Mouse (Mus musculus) MEL (cell line): ENCODE measurements around the gene Il1f5. TPM values are rescaled to one million over a fixed set of nuclear protein-coding genes. Genes with fewer than 3 reads are reported as not detected.

ENCODE experiments used
- DNase-seq: peaks from one replicate; pipeline ENCODE4 v3.0.0; 2011; ENCODE audit warnings: low read depth, low spot score
- H3K27ac ChIP-seq: 2 replicates; pipeline ENCODE4 v1.5.1; 2012; ENCODE audit warnings: low read depth, mild to moderate bottlenecking, control low read depth, low read length, moderate library complexity; ENCODE audit not compliant: control insufficient read depth
- H3K27me3 ChIP-seq, 2 experiments: fragments of 150-350 bp in 1 of 2; sonication (generic) in 1 of 2; 2 replicates each; pipeline ENCODE4 v1.6.1; 2012; ENCODE audit warnings: low read length in 2 of 2, mild to moderate bottlenecking in 2 of 2, improper control_type of control experiment in 1 of 2, moderate library complexity in 1 of 2; ENCODE audit not compliant: insufficient read depth in 2 of 2, control insufficient read depth in 1 of 2
- H3K36me3 ChIP-seq, 2 experiments: 2 replicates each; pipeline ENCODE4 v1.6.1; 2012 to 2014; ENCODE audit warnings: low read length in 2 of 2, improper control_type of control experiment in 1 of 2, inconsistent platforms in 1 of 2, mild to moderate bottlenecking in 1 of 2; ENCODE audit not compliant: insufficient read depth in 2 of 2, control insufficient read depth in 1 of 2
- H3K4me1 ChIP-seq, 2 experiments: fragments of 150-350 bp in 1 of 2; sonication (generic) in 1 of 2; 2 replicates each; pipeline ENCODE4 v1.6.1; 2012; ENCODE audit warnings: low read length in 2 of 2, improper control_type of control experiment in 1 of 2, mild to moderate bottlenecking in 1 of 2; ENCODE audit not compliant: insufficient read depth in 2 of 2, control insufficient read depth in 1 of 2
- H3K4me3 ChIP-seq, 2 experiments: fragments of 150-350 bp in 1 of 2; sonication (generic) in 1 of 2; 2 replicates each; pipeline ENCODE4 v1.5.1; 2012; ENCODE audit warnings: low read depth in 2 of 2, low read length in 2 of 2, mild to moderate bottlenecking in 2 of 2, moderate library complexity in 2 of 2, control low read depth in 1 of 2, improper control_type of control experiment in 1 of 2; ENCODE audit not compliant: control insufficient read depth in 1 of 2, insufficient read depth in 1 of 2
- H3K79me2 ChIP-seq: 2 replicates; pipeline ENCODE4 v1.6.1; 2012; ENCODE audit warnings: mild to moderate bottlenecking, low read length, moderate library complexity; ENCODE audit not compliant: control insufficient read depth, poor library complexity, insufficient read depth
- H3K9ac ChIP-seq: 2 replicates; pipeline ENCODE4 v1.6.1; 2012; ENCODE audit warnings: low read depth, mild to moderate bottlenecking, control low read depth, low read length, moderate library complexity; ENCODE audit not compliant: control insufficient read depth, poor library complexity, severe bottlenecking
- H3K9me3 ChIP-seq: fragments of 150-350 bp; sonication (generic); replicated peaks from 2 replicates; pipeline ENCODE4 v1.6.1; 2012; ENCODE audit warnings: mild to moderate bottlenecking, low read length, improper control_type of control experiment, moderate library complexity; ENCODE audit not compliant: insufficient read depth
- CTCF ChIP-seq, 3 experiments: IDR thresholded peaks in 2 of 3; conservative IDR thresholded peaks in 1 of 3; 2 replicates each; pipeline ENCODE4 v1.5.1; 2011 to 2012; ENCODE audit warnings: low read length in 3 of 3, low read depth in 2 of 3, mild to moderate bottlenecking in 2 of 3, improper control_type of control experiment in 1 of 3, inconsistent platforms in 1 of 3, mixed read lengths in 1 of 3, moderate library complexity in 1 of 3; ENCODE audit not compliant: control insufficient read depth in 1 of 3, insufficient read depth in 1 of 3, poor library complexity in 1 of 3, severe bottlenecking in 1 of 3
- JUND ChIP-seq: IDR thresholded peaks from 2 replicates; pipeline ENCODE4 v1.6.1; 2011; ENCODE audit warnings: low read depth, mild to moderate bottlenecking, improper control_type of control experiment, low read length
- MAZ ChIP-seq: IDR thresholded peaks from 2 replicates; pipeline ENCODE4 v1.6.1; 2012; ENCODE audit warnings: low read depth, mild to moderate bottlenecking, inconsistent platforms, low read length, improper control_type of control experiment
- MYC ChIP-seq: IDR thresholded peaks from 2 replicates; pipeline ENCODE4 v1.6.1; 2011; ENCODE audit warnings: low read depth, mild to moderate bottlenecking, low read length, improper control_type of control experiment, moderate library complexity
- RCOR1 ChIP-seq: IDR thresholded peaks from 2 replicates; pipeline ENCODE4 v1.6.1; 2012; ENCODE audit warnings: low read depth, mild to moderate bottlenecking, inconsistent platforms, low read length, improper control_type of control experiment
- TAL1 ChIP-seq: IDR thresholded peaks from 2 replicates; pipeline ENCODE4 v1.6.1; 2012; ENCODE audit warnings: mild to moderate bottlenecking, inconsistent platforms, low read length, moderate library complexity, mixed read lengths
- TCF12 ChIP-seq: IDR thresholded peaks from 2 replicates; pipeline ENCODE4 v1.6.1; 2014; ENCODE audit warnings: low read depth, mild to moderate bottlenecking, inconsistent platforms, low read length, improper control_type of control experiment, moderate library complexity
- UBTF ChIP-seq: IDR thresholded peaks from 2 replicates; pipeline ENCODE4 v1.6.1; 2012; ENCODE audit warnings: low read depth, mild to moderate bottlenecking, inconsistent platforms, low read length, improper control_type of control experiment, moderate library complexity, borderline replicate concordance; ENCODE audit not compliant: insufficient read depth
- polyA plus RNA-seq, 2 experiments: library from polyadenylated mRNA; stranded (reverse) in 1 of 2; unstranded in 1 of 2; fragments of >175 nt in 1 of 2; fragments of >200 nt in 1 of 2; gene quantifications; 2 replicates each; pipeline versions ENCODE4 v1.2.1 to v1.2.4; 2012; ENCODE audit warnings: low replicate concordance in 2 of 2, low read depth in 1 of 2; ENCODE audit not compliant: insufficient read length in 2 of 2, insufficient read depth in 1 of 2, missing spikeins in 1 of 2
- total RNA-seq: library from RNA; depleted of rRNA; stranded (reverse); fragments of 300-350 nt; gene quantifications from 2 replicates; pipeline ENCODE4 v1.2.3, GENCODE M21; 2012; rRNA removed

The Il1f5 gene
- total and polyA plus RNA-seq, 3 experiments = not detected

DNA sequence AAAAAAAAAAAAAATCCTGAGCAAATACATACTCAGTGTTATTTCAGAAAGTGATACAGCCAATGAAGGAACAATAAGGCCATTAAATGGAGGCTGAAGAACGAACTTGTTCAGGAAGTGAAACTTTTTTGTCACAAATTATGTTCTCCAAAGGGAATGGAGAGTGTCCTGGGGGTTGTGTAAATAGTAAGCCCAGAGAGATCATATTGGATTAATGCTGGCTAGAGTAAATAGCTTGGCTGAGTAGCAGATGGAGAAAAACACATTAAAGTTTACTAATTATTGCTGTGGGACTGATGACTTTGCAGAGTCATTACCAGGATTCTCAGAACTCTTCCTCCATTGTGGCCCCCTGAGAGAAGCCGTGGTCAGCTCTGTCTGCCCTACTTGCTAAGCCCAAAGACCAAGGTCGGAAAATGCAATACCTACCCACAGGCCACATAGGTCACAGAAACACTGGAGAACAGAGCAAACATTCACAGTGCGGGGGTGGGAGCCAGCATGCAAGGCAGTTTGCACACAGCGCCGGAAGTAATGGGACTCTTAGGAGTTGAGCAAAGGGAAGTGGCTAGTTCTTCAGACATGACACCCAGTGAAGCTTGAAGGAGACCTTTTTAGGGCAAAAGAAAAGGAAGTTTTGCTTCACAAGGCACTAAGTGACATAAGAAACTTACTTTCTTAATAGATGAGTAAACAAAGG, 34.7 kb downstream of the Il1f5 start:
- no peak overlapping the region for H3K4me3 ChIP-seq
- H3K27me3 ChIP-seq = no peaks in the 10 kb centered on the region

DNA sequence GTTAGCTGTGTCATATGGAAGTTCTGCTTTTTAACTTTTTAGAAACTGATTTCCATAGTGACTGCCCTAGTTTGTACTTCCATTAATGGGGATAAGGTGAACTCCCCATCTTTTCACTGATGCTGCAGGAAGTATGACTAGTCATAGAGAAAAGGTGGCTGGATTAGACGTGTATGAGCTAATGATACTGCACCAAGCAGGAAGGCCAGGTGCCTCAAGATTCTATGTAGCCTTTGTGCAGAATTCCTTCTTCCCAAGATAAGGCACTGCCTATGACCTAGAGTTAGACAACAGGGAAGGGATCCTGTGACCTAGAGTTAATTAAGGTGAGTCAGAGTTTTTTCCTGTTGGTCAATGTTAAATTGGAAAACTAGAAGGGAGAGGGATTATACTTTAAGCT, 40.2 kb downstream of the Il1f5 start:
- no peak overlapping the region for H3K4me3 ChIP-seq
- TF ChIP-seq RCOR1 (no peak), MYC (no peak), TCF12 (no peak), TAL1 (no peak), CTCF (IDR thresholded peaks at IDR 0.05 in 2 of 3, conservative IDR thresholded peaks at IDR 0.05 in 1 of 3; ENCODE audit: control insufficient read depth in 1 of 3, insufficient read depth in 1 of 3, low read depth in 2 of 3, low read length in 3 of 3, poor library complexity in 1 of 3, severe bottlenecking in 1 of 3) (no peak)
- TF ChIP-seq, all 39 proteins: peak for 0
- no peak overlapping the region for H3K27ac ChIP-seq
- DNase-seq = no peak
- no peaks in the 10 kb centered on the region for H3K9me3 ChIP-seq
- H3K79me2 ChIP-seq = no peaks in the 10 kb centered on the region
- no peaks in the 10 kb centered on the region for H3K27me3 ChIP-seq
- H3K4me1 ChIP-seq = no peaks in the 10 kb centered on the region
- no peak overlapping the region for H3K9ac ChIP-seq
- no peaks in the 10 kb centered on the region for H3K36me3 ChIP-seq

More for the DNA sequence above, 34.7 kb downstream of the Il1f5 start:
- DNase-seq = no peak
- Histone ChIP-seq H3K79me2 (no peaks in the 10 kb centered on the region), H3K36me3 (no peaks in the 10 kb centered on the region), H3K9ac (no peak overlapping the region), H3K4me1 (no peaks in the 10 kb centered on the region), H3K27ac (no peak overlapping the region), H3K9me3 (no peaks in the 10 kb centered on the region)
- TF ChIP-seq MAZ = no peak
- TF ChIP-seq UBTF = no peak
- no peak for TF ChIP-seq JUND
- no peak for TF ChIP-seq TCF12

DNA sequence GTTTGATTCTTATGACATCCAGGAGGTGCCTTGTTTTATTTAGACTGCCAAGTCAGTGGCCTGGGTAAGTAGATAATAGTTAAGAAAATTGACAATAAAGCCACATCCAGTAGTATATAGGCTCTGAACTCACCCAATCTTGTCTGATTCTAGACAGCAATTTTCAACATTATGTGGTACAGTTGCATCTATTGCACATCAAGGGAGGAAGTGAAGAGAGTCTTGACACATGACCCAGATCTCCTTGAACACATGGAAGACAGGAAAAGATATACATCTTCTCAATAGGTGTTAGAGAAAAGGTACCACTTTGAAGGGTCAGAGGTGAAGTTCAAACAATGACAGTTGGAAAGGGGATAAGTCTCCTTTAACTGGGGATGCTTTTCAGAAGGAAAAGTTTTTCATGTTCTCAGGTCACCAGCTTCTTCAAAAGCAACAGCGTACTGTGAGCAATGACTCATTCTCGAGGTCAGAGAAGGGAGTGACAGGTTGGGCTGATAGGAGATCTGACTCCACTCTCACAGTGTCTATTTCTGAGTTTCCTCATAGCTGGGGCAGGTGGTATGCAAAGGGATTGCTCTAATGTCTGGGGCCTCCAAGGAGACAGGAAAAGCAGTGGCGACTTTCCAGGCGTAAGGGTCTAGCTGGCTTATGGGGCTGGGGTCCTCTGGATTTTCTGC, 41.3 kb downstream of the Il1f5 start:
- Histone ChIP-seq H3K27me3 (no peaks in the 10 kb centered on the region), H3K9me3 (no peaks in the 10 kb centered on the region), H3K27ac (no peak overlapping the region), H3K4me1 (no peaks in the 10 kb centered on the region), H3K36me3 (no peaks in the 10 kb centered on the region), H3K79me2 (no peaks in the 10 kb centered on the region), H3K4me3 (no peak overlapping the region), H3K9ac (no peak overlapping the region)
- DNase-seq = no peak
- no peak for TF ChIP-seq JUND
- TF ChIP-seq, all 39 proteins: peak for 0

Other genes starting within 250 kb of the Il1f5 start
- gene Hnmt, start 227.6 kb upstream of the Il1f5 start, total RNA-seq = 6.0 and 7.0 TPM in 2 replicates
- 1 to 10 TPM in 1 of 2 experiments, not detected in 1; 3.0 TPM for gene Hnmt, start 227.6 kb upstream of the Il1f5 start, polyA plus RNA-seq
- not detected in 2 replicates for gene Tbpl2, start 180.4 kb upstream of the Il1f5 start, total RNA-seq
- not detected for gene Tbpl2, start 180.4 kb upstream of the Il1f5 start, polyA plus RNA-seq
- gene Il1f8, start 123.8 kb upstream of the Il1f5 start, total RNA-seq = not detected in 2 replicates
- not detected for gene Il1f8, start 123.8 kb upstream of the Il1f5 start, polyA plus RNA-seq
- not detected in 2 replicates for gene Il1f9, start 90.5 kb upstream of the Il1f5 start, total RNA-seq
- not detected for gene Il1f9, start 90.5 kb upstream of the Il1f5 start, polyA plus RNA-seq
- gene Il1f6, start 61.5 kb upstream of the Il1f5 start, total RNA-seq = not detected in 2 replicates
- not detected for gene Il1f6, start 61.5 kb upstream of the Il1f5 start, polyA plus RNA-seq
- not detected in 2 replicates for gene Il1f10, start 14.2 kb downstream of the Il1f5 start, total RNA-seq
- not detected for gene Il1f10, start 14.2 kb downstream of the Il1f5 start, polyA plus RNA-seq
- gene Il1rn, start 59.9 kb downstream of the Il1f5 start, total RNA-seq = not detected in 2 replicates
- gene Il1rn, start 59.9 kb downstream of the Il1f5 start, polyA plus RNA-seq = not detected
- gene Psd4, start 90.6 kb downstream of the Il1f5 start, total RNA-seq = not detected in 2 replicates
- gene Psd4, start 90.6 kb downstream of the Il1f5 start, polyA plus RNA-seq = under 1 TPM in 1 of 2 experiments, not detected in 1; 0.11 TPM
- not detected in 2 replicates for gene Pax8, start 198.6 kb downstream of the Il1f5 start, total RNA-seq
- not detected for gene Pax8, start 198.6 kb downstream of the Il1f5 start, polyA plus RNA-seq